ENCODE assay signal across 22 mouse cellular contexts in genomic region chr15:80143760-80144159, GRCm38 (mm10). TPM values are rescaled to one million over a fixed set of nuclear protein-coding genes. Genes with fewer than 3 reads are reported as not detected.
"Had no signal": no experiment of that assay in that cellular context is flagged by ENCODE, and none has a peak within 500 bp of the region (broad histone marks: within the 10 kb centered on the region; RNA-seq: fewer than 3 reads in every experiment).

No protein-coding gene starts in this region.

- H3K27ac ChIP-seq: limb, embryonic 10.5 days; limb, embryonic 13.5 days; liver, embryonic 12.5 days; liver, embryonic 15.5 days; lung, embryonic 15.5 days; midbrain, embryonic 10.5 days; midbrain, embryonic 13.5 days; stomach, postnatal 0 days had no signal

- H3K4me3 ChIP-seq: limb, embryonic 10.5 days; limb, embryonic 13.5 days; liver, embryonic 12.5 days; liver, embryonic 15.5 days; lung, embryonic 15.5 days; megakaryocyte, embryonic 14.5 days; midbrain, embryonic 10.5 days; midbrain, embryonic 13.5 days had no signal

- H3K4me2 ChIP-seq: limb, embryonic 13.5 days; liver, embryonic 12.5 days; liver, embryonic 15.5 days; lung, embryonic 15.5 days; midbrain, embryonic 13.5 days had no signal

- H3K27me3 ChIP-seq: limb, embryonic 13.5 days; liver, embryonic 12.5 days; liver, embryonic 15.5 days; lung, embryonic 15.5 days; megakaryocyte, embryonic 14.5 days; midbrain, embryonic 13.5 days had no signal

- H3K9ac ChIP-seq: limb, embryonic 13.5 days; liver, embryonic 12.5 days; liver, embryonic 15.5 days; lung, embryonic 15.5 days; midbrain, embryonic 13.5 days had no signal

- H3K9me3 ChIP-seq: limb, embryonic 10.5 days; limb, embryonic 13.5 days; lung, embryonic 15.5 days; megakaryocyte, embryonic 14.5 days; midbrain, embryonic 13.5 days had no signal

- DNase-seq: kidney, adult 11 months; kidney, adult 9 months; kidney, postnatal 14 days; kidney, postnatal 4 days; layer of hippocampus, adult 9-11 months; liver; lung, adult 18-20 months; lung, postnatal 10 days; lung, postnatal 36 days; right cerebral cortex, postnatal 4 days; thymus, adult 18-20 months; thymus, postnatal 36 days had no signal

RNA-seq across cellular contexts. Expression of gene Mgat3, which starts 29.8 kb away (rescaled TPM):
- total RNA-seq: monocyte, adult 5-6 weeks had no signal

RNA-seq across cellular contexts. Expression of gene Syngr1, which starts 52.6 kb away (rescaled TPM):
- total RNA-seq: monocyte, adult 5-6 weeks had no signal
